Mouse (Mus musculus): ENCODE data around the gene Gabarap. TPM values are rescaled to one million over a fixed set of nuclear protein-coding genes. Genes with fewer than 3 reads are reported as not detected.

Gene Gabarap
- polyA plus RNA-seq, 1 experiment from 2014 or later: 437 TPM

- WGBS: 73% methylated on average over 4 of the region's 4 CpGs
- no peak for ATAC-seq (ENCODE audit: low FRiP score, low TSS enrichment)
- H3K27me3 ChIP-seq (ENCODE audit: insufficient read depth, low read length): peaks cover 28% of the 10 kb centered on the region
- peak overlapping the region; percentile 35 for H3K27ac ChIP-seq (ENCODE audit: low read length)
- no peak overlapping the region for H3K4me3 ChIP-seq (ENCODE audit: low read length)
- no peak overlapping the region for H3K4me2 ChIP-seq (replicated peaks; ENCODE audit: low read depth, low read length)
- H3K4me1 ChIP-seq (ENCODE audit: insufficient read depth, low read length): peaks cover 16% of the 10 kb centered on the region; the same call in 1 of the 2 replicates
- no peak overlapping the region for H3K9ac ChIP-seq (replicated peaks; ENCODE audit: low read length)
- H3K36me3 ChIP-seq (ENCODE audit: insufficient read depth, low read length): peaks cover 35% of the 10 kb centered on the region
- H3K9me3 ChIP-seq (ENCODE audit: low read length): no peaks in the 10 kb centered on the region
These were observed 22.1 kb upstream of the Gabarap start for GRCm38 (mm10) chr11:69968793-69969192.

DNA sequence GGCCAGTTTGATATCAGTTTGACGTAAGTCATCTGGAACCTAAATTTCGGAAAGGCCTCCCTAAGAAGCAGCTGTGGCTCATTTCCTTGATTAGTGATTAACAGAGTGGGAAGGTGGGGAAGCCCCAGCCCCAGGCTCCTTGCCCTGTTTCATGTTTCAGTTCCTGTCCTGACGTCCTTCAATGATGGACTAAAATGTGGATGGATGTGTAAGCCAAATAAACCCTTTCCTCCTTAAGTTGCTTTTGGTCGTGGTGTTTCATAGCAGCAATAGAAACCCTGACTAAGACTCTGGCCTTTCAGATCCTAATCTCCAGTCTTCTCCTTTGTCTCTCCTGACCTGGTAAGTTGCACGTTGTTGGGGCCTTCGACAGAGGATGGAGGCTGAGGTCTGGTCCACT, 20.7 kb upstream of the Gabarap start:
- H3K36me3 ChIP-seq (ENCODE audit: insufficient read depth, low read length): peaks cover 49% of the 10 kb centered on the region
- H3K4me3 ChIP-seq (ENCODE audit: low read length): no peak overlapping the region
- H3K4me1 ChIP-seq (ENCODE audit: insufficient read depth, low read length): peaks cover 16% of the 10 kb centered on the region; the same call in 1 of the 2 replicates
- WGBS: 57% methylated on average over 6 of the region's 6 CpGs
- H3K27ac ChIP-seq (ENCODE audit: low read length): peak overlapping the region; percentile 19
- no peak for ATAC-seq (ENCODE audit: low FRiP score, low TSS enrichment)
- H3K9ac ChIP-seq (replicated peaks; ENCODE audit: low read length): no peak overlapping the region
- peaks cover 15% of the 10 kb centered on the region for H3K27me3 ChIP-seq (ENCODE audit: insufficient read depth, low read length)
- no peaks in the 10 kb centered on the region for H3K9me3 ChIP-seq (ENCODE audit: low read length)
- no peak overlapping the region for H3K4me2 ChIP-seq (replicated peaks; ENCODE audit: low read depth, low read length)

GRCm38 (mm10) chr11:69970775-69971174, 20.2 kb upstream of the Gabarap start:
- Histone ChIP-seq H3K27me3 (ENCODE audit: insufficient read depth, low read length) (peaks cover 9% of the 10 kb centered on the region), H3K4me1 (ENCODE audit: insufficient read depth, low read length) (peaks cover 16% of the 10 kb centered on the region; the same call in 1 of the 2 replicates), H3K27ac (ENCODE audit: low read length) (peak overlapping the region; percentile 19), H3K36me3 (ENCODE audit: insufficient read depth, low read length) (peaks cover 53% of the 10 kb centered on the region), H3K4me2 (replicated peaks; ENCODE audit: low read depth, low read length) (no peak overlapping the region), H3K4me3 (ENCODE audit: low read length) (no peak overlapping the region), H3K9me3 (ENCODE audit: low read length) (no peaks in the 10 kb centered on the region), H3K9ac (replicated peaks; ENCODE audit: low read length) (no peak overlapping the region)
- no peak for ATAC-seq (ENCODE audit: low FRiP score, low TSS enrichment)
- 75% methylated on average over 3 of the region's 3 CpGs for WGBS

DNA sequence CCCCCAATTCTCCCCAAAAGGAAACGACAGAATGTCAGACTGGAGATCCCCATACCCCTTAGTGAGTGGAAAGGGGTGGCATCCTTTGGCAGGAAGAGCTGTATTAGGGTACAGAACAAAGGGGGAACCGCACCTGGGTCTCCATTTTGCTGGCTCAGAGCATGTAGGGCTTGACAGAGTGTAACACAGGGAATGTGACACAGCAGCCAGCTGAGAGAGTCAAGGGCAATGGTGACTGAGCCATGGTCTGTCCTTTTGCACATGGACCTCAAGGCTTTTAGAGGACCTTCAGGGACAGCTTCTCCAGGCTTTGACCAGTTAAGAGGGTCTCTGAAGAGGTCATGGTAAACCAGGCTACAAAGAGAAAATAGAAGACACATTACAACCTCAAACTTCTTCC, 16.0 kb upstream of the Gabarap start:
- Histone ChIP-seq H3K4me3 (ENCODE audit: low read length) (no peak overlapping the region), H3K27ac (ENCODE audit: low read length) (no peak overlapping the region), H3K36me3 (ENCODE audit: insufficient read depth, low read length) (peaks cover 53% of the 10 kb centered on the region), H3K27me3 (ENCODE audit: insufficient read depth, low read length) (no peaks in the 10 kb centered on the region), H3K9me3 (ENCODE audit: low read length) (no peaks in the 10 kb centered on the region), H3K9ac (replicated peaks; ENCODE audit: low read length) (no peak overlapping the region), H3K4me1 (ENCODE audit: insufficient read depth, low read length) (peaks cover 13% of the 10 kb centered on the region), H3K4me2 (replicated peaks; ENCODE audit: low read depth, low read length) (no peak overlapping the region)
- WGBS: 98% methylated on average over 2 of the region's 2 CpGs
- ATAC-seq (ENCODE audit: low FRiP score, low TSS enrichment): no peak

GRCm38 (mm10) chr11:69976271-69976670, 14.7 kb upstream of the Gabarap start:
- Histone ChIP-seq H3K9me3 (ENCODE audit: low read length) (no peaks in the 10 kb centered on the region), H3K27me3 (ENCODE audit: insufficient read depth, low read length) (no peaks in the 10 kb centered on the region), H3K9ac (replicated peaks; ENCODE audit: low read length) (no peak overlapping the region), H3K4me2 (replicated peaks; ENCODE audit: low read depth, low read length) (no peak overlapping the region), H3K4me1 (ENCODE audit: insufficient read depth, low read length) (peaks cover 9% of the 10 kb centered on the region), H3K27ac (ENCODE audit: low read length) (no peak overlapping the region), H3K4me3 (ENCODE audit: low read length) (no peak overlapping the region), H3K36me3 (ENCODE audit: insufficient read depth, low read length) (peaks cover 49% of the 10 kb centered on the region)
- 88% methylated on average over 4 of the region's 4 CpGs for WGBS
- no peak for ATAC-seq (ENCODE audit: low FRiP score, low TSS enrichment)

- no peaks in the 10 kb centered on the region for H3K27me3 ChIP-seq (ENCODE audit: insufficient read depth, low read length)
- ATAC-seq (ENCODE audit: low FRiP score, low TSS enrichment): no peak
- WGBS: 2% methylated on average over 16 of the region's 16 CpGs
These were observed 11.1 kb upstream of the Gabarap start for GRCm38 (mm10) chr11:69979827-69980195.

DNA sequence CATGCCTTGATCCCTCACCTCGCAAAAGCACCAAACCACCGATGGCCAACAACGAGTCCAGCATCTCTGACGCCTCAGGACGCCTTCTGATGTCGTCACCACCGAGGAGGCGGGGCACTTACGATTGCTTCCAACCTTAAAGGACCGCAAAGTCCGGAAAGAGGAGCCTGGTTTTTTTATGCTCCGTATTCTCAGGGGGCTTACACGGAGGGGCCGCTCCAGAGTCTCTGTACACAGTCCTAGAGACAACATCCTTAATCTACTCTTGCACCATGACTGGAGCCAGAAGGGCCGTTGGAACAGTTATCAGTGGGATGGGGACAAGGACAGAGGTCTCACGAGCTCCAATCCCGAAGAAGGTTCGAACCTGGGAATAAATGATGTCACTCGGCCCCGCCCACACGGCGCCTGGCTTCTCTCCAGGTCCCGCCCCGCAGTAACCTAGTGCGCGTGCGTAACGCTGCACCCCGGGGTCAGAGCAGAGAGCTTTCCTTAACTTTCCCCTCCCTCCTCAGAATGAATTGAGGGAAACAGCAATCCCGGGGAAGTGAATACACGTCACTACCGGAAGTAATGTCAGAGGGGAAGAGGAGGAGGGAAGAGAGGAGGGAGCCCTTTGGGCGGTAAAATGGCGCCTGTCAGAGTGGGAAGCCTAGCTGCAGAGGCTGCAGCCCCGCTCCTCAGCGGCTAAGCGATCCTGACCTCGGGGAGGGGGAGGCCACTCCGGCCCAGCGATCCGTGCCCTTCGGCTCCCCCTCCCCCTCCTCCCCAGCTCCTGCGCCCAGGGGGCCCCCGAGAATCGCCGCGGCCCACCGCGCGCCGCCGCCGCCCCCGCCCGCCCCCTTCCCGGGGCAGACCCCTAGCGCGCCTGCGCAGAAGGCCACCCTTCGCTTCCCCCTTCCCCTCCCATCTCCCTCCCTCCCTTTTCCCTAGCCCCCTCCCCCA, 10.5 kb upstream of the Gabarap start:
- ATAC-seq (ENCODE audit: low FRiP score, low TSS enrichment): peak; percentile 94
- H3K36me3 ChIP-seq (ENCODE audit: insufficient read depth, low read length): peaks cover 37% of the 10 kb centered on the region

More at GRCm38 (mm10) chr11:69979827-69980195, 11.1 kb upstream of the Gabarap start:
- Histone ChIP-seq H3K9ac (replicated peaks; ENCODE audit: low read length) (peak overlapping the region; percentile 99), H3K4me3 (ENCODE audit: low read length) (peak overlapping the region; percentile 100), H3K9me3 (ENCODE audit: low read length) (no peaks in the 10 kb centered on the region), H3K36me3 (ENCODE audit: insufficient read depth, low read length) (peaks cover 37% of the 10 kb centered on the region), H3K27ac (ENCODE audit: low read length) (peak overlapping the region; percentile 99), H3K4me2 (replicated peaks; ENCODE audit: low read depth, low read length) (peak overlapping the region; percentile 84), H3K4me1 (ENCODE audit: insufficient read depth, low read length) (peaks cover 28% of the 10 kb centered on the region)

DNA sequence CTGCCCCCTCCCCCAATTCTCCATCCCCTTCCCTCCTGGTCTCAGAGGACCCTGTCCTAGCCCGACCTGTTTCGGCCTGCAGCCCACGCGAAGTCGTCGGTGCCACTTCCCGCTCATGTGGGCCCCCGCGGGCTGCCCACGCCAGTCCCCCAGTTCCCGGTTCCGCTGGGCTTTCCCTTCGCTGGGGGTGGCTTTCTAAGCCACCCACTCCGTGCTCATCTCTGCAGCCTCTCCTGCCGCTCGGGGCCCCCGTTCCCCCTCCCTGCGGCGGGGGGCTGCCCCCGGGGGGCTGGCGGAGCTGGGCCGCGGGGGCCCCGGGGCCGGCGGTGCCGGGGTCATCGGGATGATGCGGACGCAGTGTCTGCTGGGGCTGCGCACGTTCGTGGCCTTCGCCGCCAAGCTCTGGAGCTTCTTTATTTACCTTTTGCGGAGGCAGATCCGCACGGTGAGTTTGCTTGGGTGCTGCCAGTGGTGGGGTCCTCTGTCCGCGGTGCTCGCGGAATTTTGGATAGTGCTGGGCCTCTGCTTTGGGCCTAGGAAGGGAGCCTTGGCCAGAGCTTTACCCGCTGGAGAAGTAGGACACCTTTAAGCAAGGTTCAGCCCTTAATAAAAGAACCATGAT, 9.7 kb upstream of the Gabarap start, which contains the start of gene Ctdnep1:
Gene Ctdnep1, plus strand, starts transcription at position 16 of the 622 bp plus-strand sequence.
- Histone ChIP-seq H3K9ac (replicated peaks; ENCODE audit: low read length) (peak within 1 kb of the TSS; percentile 99), H3K27ac (ENCODE audit: low read length) (peak within 1 kb of the TSS; percentile 99), H3K4me1 (ENCODE audit: insufficient read depth, low read length) (peaks cover 28% of the 10 kb centered on the region), H3K4me2 (replicated peaks; ENCODE audit: low read depth, low read length) (peak within 1 kb of the TSS; percentile 86), H3K27me3 (ENCODE audit: insufficient read depth, low read length) (no peaks in the 10 kb centered on the region), H3K9me3 (ENCODE audit: low read length) (no peaks in the 10 kb centered on the region), H3K4me3 (ENCODE audit: low read length) (peak within 1 kb of the TSS; percentile 100), H3K36me3 (ENCODE audit: insufficient read depth, low read length) (peaks cover 38% of the 10 kb centered on the region)
- ATAC-seq (ENCODE audit: low FRiP score, low TSS enrichment): peak; percentile 36
- 0% methylated on average over 43 of the region's 43 CpGs for WGBS

More for the DNA sequence above, 10.5 kb upstream of the Gabarap start:
- H3K4me2 ChIP-seq (replicated peaks; ENCODE audit: low read depth, low read length): peak overlapping the region; percentile 86
- peak overlapping the region; percentile 100 for H3K4me3 ChIP-seq (ENCODE audit: low read length)
- H3K9me3 ChIP-seq (ENCODE audit: low read length): no peaks in the 10 kb centered on the region
- WGBS: 0% methylated on average over 39 of the region's 60 CpGs
- H3K27ac ChIP-seq (ENCODE audit: low read length): peak overlapping the region; percentile 99
- peak overlapping the region; percentile 99 for H3K9ac ChIP-seq (replicated peaks; ENCODE audit: low read length)
- peaks cover 28% of the 10 kb centered on the region for H3K4me1 ChIP-seq (ENCODE audit: insufficient read depth, low read length)
- no peaks in the 10 kb centered on the region for H3K27me3 ChIP-seq (ENCODE audit: insufficient read depth, low read length)

DNA sequence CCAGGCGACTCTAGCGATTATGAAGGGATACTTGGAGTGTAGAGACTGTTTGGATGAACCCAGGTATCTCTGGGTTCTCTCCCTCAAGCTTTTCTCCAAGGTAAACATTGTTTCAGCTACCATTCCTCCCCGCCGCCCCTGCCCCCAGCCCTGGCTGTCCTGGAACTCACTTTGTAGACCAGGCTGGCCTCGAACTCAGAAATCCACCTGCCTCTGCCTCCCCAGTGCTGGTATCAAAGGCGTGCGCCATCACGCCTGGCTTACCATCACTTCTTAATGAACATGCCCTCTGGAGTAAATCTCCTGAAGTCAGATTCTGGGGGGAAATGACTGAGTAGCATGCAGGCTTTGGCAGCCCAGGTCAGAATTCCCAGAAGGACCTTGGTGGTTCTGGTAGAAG, 8.7 kb upstream of the Gabarap start, which contains the start of gene Elp5:
Gene Elp5, minus strand, starts transcription at position 293 of the 400 bp plus-strand sequence.
- peak within 1 kb of the TSS; percentile 99 for H3K27ac ChIP-seq (ENCODE audit: low read length)
- H3K4me2 ChIP-seq (replicated peaks; ENCODE audit: low read depth, low read length): peak within 1 kb of the TSS; percentile 86
- H3K9me3 ChIP-seq (ENCODE audit: low read length): no peaks in the 10 kb centered on the region
- H3K27me3 ChIP-seq (ENCODE audit: insufficient read depth, low read length): no peaks in the 10 kb centered on the region
- peaks cover 28% of the 10 kb centered on the region for H3K4me1 ChIP-seq (ENCODE audit: insufficient read depth, low read length)
- peak within 1 kb of the TSS; percentile 100 for H3K4me3 ChIP-seq (ENCODE audit: low read length)
- H3K36me3 ChIP-seq (ENCODE audit: insufficient read depth, low read length): peaks cover 38% of the 10 kb centered on the region
- H3K9ac ChIP-seq (replicated peaks; ENCODE audit: low read length): peak within 1 kb of the TSS; percentile 99
- no peak for ATAC-seq (ENCODE audit: low FRiP score, low TSS enrichment)
- WGBS: 42% methylated on average over 8 of the region's 8 CpGs

Measured in kidney, embryonic 16.5 days (tissue).